Mouse (Mus musculus): Measurements from ENCODE around the gene Ifna7.
"Not testable (repeated sequence)": the region's sequence is repeated elsewhere in the genome, so short reads cannot be mapped to it uniquely, and the experiment has no call there.

DNA sequence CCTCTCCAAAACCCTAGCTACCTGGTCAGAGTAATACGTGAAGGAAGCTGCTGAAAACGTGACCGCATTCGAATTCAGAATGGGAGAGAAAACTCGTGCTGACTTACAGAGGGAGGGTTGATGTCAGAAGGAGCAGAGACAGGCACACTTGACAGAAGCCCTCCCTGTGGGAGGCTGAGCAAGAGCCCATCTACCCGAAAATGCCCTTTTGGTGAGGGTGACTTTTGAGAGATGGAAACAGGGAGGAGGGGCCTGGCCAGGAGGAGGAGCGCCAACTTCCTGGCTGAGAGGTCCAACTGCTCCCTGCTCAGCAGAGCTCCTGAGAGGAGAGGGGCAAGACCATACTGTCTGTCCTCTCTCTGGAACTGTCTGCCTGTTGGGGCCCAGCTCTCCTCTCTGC is 16.7 kb upstream of the Ifna7 start, which contains the start of gene Gm13285:
- TF ChIP-seq GATA1, TAL1 (IDR thresholded peaks at IDR 0.05; ENCODE audit: low read length): not testable (repeated sequence)

Data from erythroblast, embryonic 14.5 days (primary cell).